Mouse (Mus musculus) heart, postnatal 0 days (tissue): ENCODE measurements at regions not wholly inside any gene's neighbourhood (a gene's known extent, or its start where the extent isn't known, plus 50 kb on each side); places are given as distances from the start of the nearest gene placed in this dataset.

Source experiments
- ATAC-seq: fragments of 200-750 bp; cut with Nextera tagmentation; 2 replicates; pipeline ENCODE4 v1.8.0; 2017; ENCODE audit warnings: low read depth, moderate number of reproducible peaks, moderate library complexity; ENCODE audit not compliant: insufficient read depth
- DNase-seq: peaks from one replicate; pipeline ENCODE4 v3.0.0-alpha.2; 2016; ENCODE audit warnings: low spot score
- H3K27ac ChIP-seq: fragments of 300-500 bp; sonication (generic); 2 replicates; pipeline ENCODE4 v1.5.1; 2014; ENCODE audit warnings: low read depth, mild to moderate bottlenecking
- H3K27me3 ChIP-seq: fragments of 300-500 bp; sonication (generic); 2 replicates; pipeline ENCODE4 v1.6.1; 2014; ENCODE audit warnings: low read length, mixed read lengths; ENCODE audit not compliant: control insufficient read depth, insufficient read depth
- H3K36me3 ChIP-seq: fragments of 300-500 bp; sonication (generic); replicated peaks from 2 replicates; pipeline ENCODE4 v1.6.1; 2014; ENCODE audit warnings: low read length, mixed read lengths; ENCODE audit not compliant: control insufficient read depth, insufficient read depth
- H3K4me1 ChIP-seq: fragments of 300-500 bp; sonication (generic); 2 replicates; pipeline ENCODE4 v1.6.1; 2014; ENCODE audit warnings: antibody characterized with exemption; ENCODE audit not compliant: control insufficient read depth, insufficient read depth
- H3K4me2 ChIP-seq: fragments of 300-500 bp; sonication (generic); 2 replicates; pipeline ENCODE4 v1.6.1; 2014; ENCODE audit warnings: low read depth, mild to moderate bottlenecking, low read length, moderate library complexity
- H3K4me3 ChIP-seq: fragments of 300-500 bp; sonication (generic); 2 replicates; pipeline ENCODE4 v1.5.1; 2014; ENCODE audit warnings: low read depth, low read length
- H3K9ac ChIP-seq: fragments of 300-500 bp; sonication (generic); replicated peaks from 2 replicates; pipeline ENCODE4 v1.6.1; 2014; ENCODE audit warnings: low read depth, low read length, mixed read lengths
- H3K9me3 ChIP-seq: fragments of 300-500 bp; sonication (generic); replicated peaks from 2 replicates; pipeline ENCODE4 v1.6.1; 2016; ENCODE audit warnings: low read length; ENCODE audit not compliant: control insufficient read depth
- CTCF ChIP-seq: IDR thresholded peaks from 2 replicates; pipeline ENCODE4 v1.5.1; 2016; ENCODE audit warnings: antibody characterized with exemption, control low read depth, low read depth
- EP300 ChIP-seq: IDR thresholded peaks from 2 replicates; pipeline ENCODE4 v1.6.1; 2016; ENCODE audit warnings: antibody characterized with exemption, low read depth
- WGBS: fragments of 180-500 bp; shearing (Covaris S2); extraction: QIAGEN DNeasy Blood & Tissue Kit; methylation state at CpG from one replicate; pipeline ENCODE4 v1.1.7; 2014; 5-methylcytosine and 5-hydroxymethylcytosine counted together

GRCm38 (mm10) chr7:72691859-72692258 is 385.5 kb upstream of the Mctp2 start:
- no peak for DNase-seq
- H3K9me3 ChIP-seq, result no peaks in the 10 kb centered on the region
- TF ChIP-seq CTCF (no peak), EP300 (no peak)
- H3K9ac ChIP-seq, result no peak overlapping the region
- no peak overlapping the region for H3K4me2 ChIP-seq
- H3K4me1 ChIP-seq, result no peaks in the 10 kb centered on the region
- ATAC-seq, result no peak
- no peak overlapping the region for H3K4me3 ChIP-seq
- H3K36me3 ChIP-seq, result no peaks in the 10 kb centered on the region
- H3K27me3 ChIP-seq, result no peaks in the 10 kb centered on the region
- no peak overlapping the region for H3K27ac ChIP-seq
- 67% methylated on average over 9 of the region's 9 CpGs for WGBS

- Histone ChIP-seq H3K27ac (no peak overlapping the region), H3K36me3 (no peaks in the 10 kb centered on the region), H3K9me3 (no peaks in the 10 kb centered on the region), H3K27me3 (no peaks in the 10 kb centered on the region), H3K9ac (no peak overlapping the region), H3K4me3 (no peak overlapping the region), H3K4me1 (no peaks in the 10 kb centered on the region), H3K4me2 (no peak overlapping the region)
- no peak for TF ChIP-seq EP300
- no peak for TF ChIP-seq CTCF
- 69% methylated on average over 3 of the region's 3 CpGs for WGBS
- no peak for ATAC-seq
- no peak for DNase-seq
Observed at GRCm38 (mm10) chr7:72696736-72697135, 390.3 kb upstream of the Mctp2 start.

- DNase-seq (no peak), ATAC-seq (no peak)
- H3K36me3 ChIP-seq, result no peaks in the 10 kb centered on the region
- no peaks in the 10 kb centered on the region for H3K9me3 ChIP-seq
- WGBS, result 67% methylated on average over 5 of the region's 5 CpGs
- TF ChIP-seq EP300 (no peak), CTCF (no peak)
- no peak overlapping the region for H3K9ac ChIP-seq
- no peaks in the 10 kb centered on the region for H3K27me3 ChIP-seq
- no peaks in the 10 kb centered on the region for H3K4me1 ChIP-seq
- H3K4me2 ChIP-seq, result no peak overlapping the region
- H3K27ac ChIP-seq, result no peak overlapping the region
- H3K4me3 ChIP-seq, result no peak overlapping the region
Observed at GRCm38 (mm10) chr7:72703652-72704341, 397.4 kb upstream of the Mctp2 start.

GRCm38 (mm10) chr7:72711193-72712131 is 405.1 kb upstream of the Mctp2 start:
- H3K27me3 ChIP-seq, result no peaks in the 10 kb centered on the region
- H3K9me3 ChIP-seq, result no peaks in the 10 kb centered on the region
- H3K36me3 ChIP-seq, result no peaks in the 10 kb centered on the region
- H3K9ac ChIP-seq, result no peak overlapping the region
- ATAC-seq (no peak), DNase-seq (no peak)
- TF ChIP-seq EP300 (no peak), CTCF (peak; percentile 9)
- no peak overlapping the region for H3K27ac ChIP-seq
- H3K4me3 ChIP-seq, result no peak overlapping the region
- 65% methylated on average over 8 of the region's 8 CpGs for WGBS
- H3K4me1 ChIP-seq, result no peaks in the 10 kb centered on the region
- H3K4me2 ChIP-seq, result no peak overlapping the region

- TF ChIP-seq CTCF, result no peak
- no peak for TF ChIP-seq EP300
- no peak overlapping the region for H3K4me3 ChIP-seq
- H3K27me3 ChIP-seq, result no peaks in the 10 kb centered on the region
- ATAC-seq, result no peak
- no peak for DNase-seq
- no peak overlapping the region for H3K9ac ChIP-seq
- no peaks in the 10 kb centered on the region for H3K9me3 ChIP-seq
- 69% methylated on average over 5 of the region's 5 CpGs for WGBS
- H3K36me3 ChIP-seq, result no peaks in the 10 kb centered on the region
- no peak overlapping the region for H3K4me2 ChIP-seq
- no peak overlapping the region for H3K27ac ChIP-seq
- no peaks in the 10 kb centered on the region for H3K4me1 ChIP-seq
Observed at GRCm38 (mm10) chr7:72715401-72715800, 409.0 kb upstream of the Mctp2 start.
